Mouse (Mus musculus) liver, adult 2 months (tissue): ENCODE measurements around the gene Hspa8.

Experiments used
- CTCF ChIP-seq: fragments of 200-500 bp; IDR thresholded peaks from 2 replicates; pipeline ENCODE4 v1.5.1; 2011; ENCODE audit warnings: low read depth, low read length, control low read depth
- POLR2A ChIP-seq: fragments of 200-500 bp; IDR thresholded peaks from 2 replicates; pipeline ENCODE4 v1.6.1; 2011; ENCODE audit warnings: low read length, control low read depth; ENCODE audit not compliant: insufficient read depth; ENCODE audit errors: extremely low read depth

- TF ChIP-seq CTCF (no peak), POLR2A (no peak)
Measured at GRCm38 (mm10) chr9:40762354-40762753, 38.4 kb upstream of the Hspa8 start.
